Mouse (Mus musculus): ENCODE measurements at regions not wholly inside any gene's neighbourhood (a gene's known extent, or its start where the extent isn't known, plus 50 kb on each side); places are given as distances from the start of the nearest gene placed in this dataset.

- no peaks in the 10 kb centered on the region for H3K9me3 ChIP-seq (ENCODE audit: control insufficient read depth, low read length)
- H3K4me3 ChIP-seq (ENCODE audit: low read depth, low read length): no peak overlapping the region
- DNase-seq (ENCODE audit: low spot score) (no peak), ATAC-seq (ENCODE audit: insufficient number of reproducible peaks, low FRiP score, low TSS enrichment, low read depth) (no peak)
- no peaks in the 10 kb centered on the region for H3K27me3 ChIP-seq (ENCODE audit: control insufficient read depth, insufficient read depth, low read length)
- no peak overlapping the region for H3K4me2 ChIP-seq (ENCODE audit: low read depth, severe bottlenecking)
- no peaks in the 10 kb centered on the region for H3K36me3 ChIP-seq (ENCODE audit: control insufficient read depth, insufficient read depth, low read length)
- H3K27ac ChIP-seq (replicated peaks; ENCODE audit: low read depth, low read length): no peak overlapping the region
- no peaks in the 10 kb centered on the region for H3K4me1 ChIP-seq (ENCODE audit: control insufficient read depth, insufficient read depth, low read length)
- no peak overlapping the region for H3K9ac ChIP-seq (ENCODE audit: low read length)
Observed at GRCm38 (mm10) chr8:18187486-18187885, 790.6 kb downstream of the Defb40 start.

- Histone ChIP-seq H3K4me2 (ENCODE audit: low read depth, severe bottlenecking) (no peak overlapping the region), H3K9ac (ENCODE audit: low read length) (no peak overlapping the region), H3K9me3 (ENCODE audit: control insufficient read depth, low read length) (no peaks in the 10 kb centered on the region), H3K27me3 (ENCODE audit: control insufficient read depth, insufficient read depth, low read length) (no peaks in the 10 kb centered on the region), H3K36me3 (ENCODE audit: control insufficient read depth, insufficient read depth, low read length) (no peaks in the 10 kb centered on the region), H3K4me3 (ENCODE audit: low read depth, low read length) (no peak overlapping the region), H3K4me1 (ENCODE audit: control insufficient read depth, insufficient read depth, low read length) (no peaks in the 10 kb centered on the region), H3K27ac (replicated peaks; ENCODE audit: low read depth, low read length) (no peak overlapping the region)
- 93% methylated on average over 7 of the region's 7 CpGs for WGBS
- ATAC-seq (ENCODE audit: insufficient number of reproducible peaks, low FRiP score, low TSS enrichment, low read depth): no peak
- no peak for DNase-seq (ENCODE audit: low spot score)
Observed at GRCm38 (mm10) chr8:18175544-18176092, 802.4 kb downstream of the Defb40 start.

- Histone ChIP-seq H3K27me3 (ENCODE audit: control insufficient read depth, insufficient read depth, low read length) (no peaks in the 10 kb centered on the region), H3K9me3 (ENCODE audit: control insufficient read depth, low read length) (no peaks in the 10 kb centered on the region), H3K4me2 (ENCODE audit: low read depth, severe bottlenecking) (no peak overlapping the region), H3K9ac (ENCODE audit: low read length) (no peak overlapping the region), H3K36me3 (ENCODE audit: control insufficient read depth, insufficient read depth, low read length) (no peaks in the 10 kb centered on the region), H3K4me3 (ENCODE audit: low read depth, low read length) (no peak overlapping the region), H3K27ac (replicated peaks; ENCODE audit: low read depth, low read length) (no peak overlapping the region), H3K4me1 (ENCODE audit: control insufficient read depth, insufficient read depth, low read length) (no peaks in the 10 kb centered on the region)
- WGBS: 27% methylated on average over 6 of the region's 6 CpGs
- no peak for DNase-seq (ENCODE audit: low spot score)
- no peak for ATAC-seq (ENCODE audit: insufficient number of reproducible peaks, low FRiP score, low TSS enrichment, low read depth)
Observed at GRCm38 (mm10) chr8:18158619-18159018, 819.4 kb downstream of the Defb40 start.

- no peak for DNase-seq (ENCODE audit: low spot score)
- H3K9ac ChIP-seq (ENCODE audit: low read length): no peak overlapping the region
- no peak overlapping the region for H3K4me3 ChIP-seq (ENCODE audit: low read depth, low read length)
- no peak overlapping the region for H3K4me2 ChIP-seq (ENCODE audit: low read depth, severe bottlenecking)
- no peaks in the 10 kb centered on the region for H3K9me3 ChIP-seq (ENCODE audit: control insufficient read depth, low read length)
- no peaks in the 10 kb centered on the region for H3K36me3 ChIP-seq (ENCODE audit: control insufficient read depth, insufficient read depth, low read length)
- 61% methylated on average over 5 of the region's 5 CpGs for WGBS
- no peaks in the 10 kb centered on the region for H3K27me3 ChIP-seq (ENCODE audit: control insufficient read depth, insufficient read depth, low read length)
- no peak for ATAC-seq (ENCODE audit: insufficient number of reproducible peaks, low FRiP score, low TSS enrichment, low read depth)
- no peak overlapping the region for H3K27ac ChIP-seq (replicated peaks; ENCODE audit: low read depth, low read length)
- no peaks in the 10 kb centered on the region for H3K4me1 ChIP-seq (ENCODE audit: control insufficient read depth, insufficient read depth, low read length)
Observed at GRCm38 (mm10) chr8:18115333-18116044, 862.6 kb downstream of the Defb40 start.

- Histone ChIP-seq H3K4me3 (ENCODE audit: low read depth, low read length) (no peak overlapping the region), H3K4me1 (ENCODE audit: control insufficient read depth, insufficient read depth, low read length) (no peaks in the 10 kb centered on the region), H3K4me2 (ENCODE audit: low read depth, severe bottlenecking) (no peak overlapping the region), H3K36me3 (ENCODE audit: control insufficient read depth, insufficient read depth, low read length) (no peaks in the 10 kb centered on the region), H3K9me3 (ENCODE audit: control insufficient read depth, low read length) (no peaks in the 10 kb centered on the region), H3K27me3 (ENCODE audit: control insufficient read depth, insufficient read depth, low read length) (no peaks in the 10 kb centered on the region), H3K9ac (ENCODE audit: low read length) (no peak overlapping the region), H3K27ac (replicated peaks; ENCODE audit: low read depth, low read length) (no peak overlapping the region)
- no peak for ATAC-seq (ENCODE audit: insufficient number of reproducible peaks, low FRiP score, low TSS enrichment, low read depth)
- DNase-seq (ENCODE audit: low spot score): no peak
- 70% methylated on average over 5 of the region's 5 CpGs for WGBS
Observed at GRCm38 (mm10) chr8:18113262-18113661, 864.8 kb downstream of the Defb40 start.

GRCm38 (mm10) chr8:18109480-18109879 lies 868.6 kb downstream of the Defb40 start:
- Histone ChIP-seq H3K9ac (ENCODE audit: low read length) (no peak overlapping the region), H3K27ac (replicated peaks; ENCODE audit: low read depth, low read length) (no peak overlapping the region), H3K9me3 (ENCODE audit: control insufficient read depth, low read length) (no peaks in the 10 kb centered on the region), H3K4me3 (ENCODE audit: low read depth, low read length) (no peak overlapping the region), H3K4me1 (ENCODE audit: control insufficient read depth, insufficient read depth, low read length) (no peaks in the 10 kb centered on the region), H3K36me3 (ENCODE audit: control insufficient read depth, insufficient read depth, low read length) (no peaks in the 10 kb centered on the region), H3K4me2 (ENCODE audit: low read depth, severe bottlenecking) (no peak overlapping the region), H3K27me3 (ENCODE audit: control insufficient read depth, insufficient read depth, low read length) (no peaks in the 10 kb centered on the region)
- DNase-seq (ENCODE audit: low spot score) (no peak), ATAC-seq (ENCODE audit: insufficient number of reproducible peaks, low FRiP score, low TSS enrichment, low read depth) (no peak)
- WGBS: 98% methylated on average over 2 of the region's 2 CpGs

GRCm38 (mm10) chr8:18106827-18107226 lies 871.2 kb downstream of the Defb40 start:
- H3K4me1 ChIP-seq (ENCODE audit: control insufficient read depth, insufficient read depth, low read length): no peaks in the 10 kb centered on the region
- H3K4me2 ChIP-seq (ENCODE audit: low read depth, severe bottlenecking): no peak overlapping the region
- no peaks in the 10 kb centered on the region for H3K9me3 ChIP-seq (ENCODE audit: control insufficient read depth, low read length)
- no peaks in the 10 kb centered on the region for H3K36me3 ChIP-seq (ENCODE audit: control insufficient read depth, insufficient read depth, low read length)
- H3K27ac ChIP-seq (replicated peaks; ENCODE audit: low read depth, low read length): no peak overlapping the region
- no peaks in the 10 kb centered on the region for H3K27me3 ChIP-seq (ENCODE audit: control insufficient read depth, insufficient read depth, low read length)
- WGBS: 46% methylated on average over 2 of the region's 2 CpGs
- ATAC-seq (ENCODE audit: insufficient number of reproducible peaks, low FRiP score, low TSS enrichment, low read depth): no peak
- no peak for DNase-seq (ENCODE audit: low spot score)
- H3K9ac ChIP-seq (ENCODE audit: low read length): no peak overlapping the region
- H3K4me3 ChIP-seq (ENCODE audit: low read depth, low read length): no peak overlapping the region

- Histone ChIP-seq H3K4me2 (ENCODE audit: low read depth, severe bottlenecking) (no peak overlapping the region), H3K4me1 (ENCODE audit: control insufficient read depth, insufficient read depth, low read length) (no peaks in the 10 kb centered on the region), H3K9ac (ENCODE audit: low read length) (no peak overlapping the region), H3K27ac (replicated peaks; ENCODE audit: low read depth, low read length) (no peak overlapping the region), H3K9me3 (ENCODE audit: control insufficient read depth, low read length) (no peaks in the 10 kb centered on the region), H3K36me3 (ENCODE audit: control insufficient read depth, insufficient read depth, low read length) (no peaks in the 10 kb centered on the region), H3K27me3 (ENCODE audit: control insufficient read depth, insufficient read depth, low read length) (no peaks in the 10 kb centered on the region), H3K4me3 (ENCODE audit: low read depth, low read length) (no peak overlapping the region)
- no peak for ATAC-seq (ENCODE audit: insufficient number of reproducible peaks, low FRiP score, low TSS enrichment, low read depth)
- 82% methylated on average over 3 of the region's 3 CpGs for WGBS
- DNase-seq (ENCODE audit: low spot score): no peak
Observed at GRCm38 (mm10) chr8:18065456-18065855, 912.6 kb downstream of the Defb40 start.

GRCm38 (mm10) chr8:18059526-18059925 lies 918.5 kb downstream of the Defb40 start:
- no peak for DNase-seq (ENCODE audit: low spot score)
- ATAC-seq (ENCODE audit: insufficient number of reproducible peaks, low FRiP score, low TSS enrichment, low read depth): no peak
- H3K9ac ChIP-seq (ENCODE audit: low read length): no peak overlapping the region
- no peaks in the 10 kb centered on the region for H3K27me3 ChIP-seq (ENCODE audit: control insufficient read depth, insufficient read depth, low read length)
- WGBS: 88% methylated on average over 2 of the region's 2 CpGs
- H3K4me1 ChIP-seq (ENCODE audit: control insufficient read depth, insufficient read depth, low read length): no peaks in the 10 kb centered on the region
- no peak overlapping the region for H3K27ac ChIP-seq (replicated peaks; ENCODE audit: low read depth, low read length)
- H3K36me3 ChIP-seq (ENCODE audit: control insufficient read depth, insufficient read depth, low read length): no peaks in the 10 kb centered on the region
- no peaks in the 10 kb centered on the region for H3K9me3 ChIP-seq (ENCODE audit: control insufficient read depth, low read length)
- H3K4me2 ChIP-seq (ENCODE audit: low read depth, severe bottlenecking): no peak overlapping the region
- no peak overlapping the region for H3K4me3 ChIP-seq (ENCODE audit: low read depth, low read length)
